Mouse (Mus musculus) pancreas, adult 10 weeks (tissue): ENCODE data around the gene Akna. TPM values are rescaled to one million over a fixed set of nuclear protein-coding genes. Genes with fewer than 3 reads are reported as not detected.

ENCODE experiments used
- polyA plus RNA-seq: library from polyadenylated mRNA; stranded (reverse); fragments of 350-450 nt; fragmentation: Illumina TruSeq; extraction: RNeasy Lipid Tissue Mini Kit (QIAGEN cat#74804); gene quantifications from one replicate; pipeline ENCODE4 v1.2.3, GENCODE M21; 2015; ENCODE audit warnings: low read depth, low replicate concordance; ENCODE audit not compliant: insufficient read depth

The Akna gene
- 1.4 TPM for polyA plus RNA-seq

GRCm38 (mm10) chr4:63403040-63403959 lies at the start of gene Akna:
Akna (minus strand) TSS chr4:63403354.

GRCm38 (mm10) chr4:63362150-63362549 lies 41.0 kb downstream of the Akna start, which contains the start of gene Orm2:
Orm2 (plus strand) TSS chr4:63362449.

GRCm38 (mm10) chr4:63355877-63356665 lies 47.1 kb downstream of the Akna start, which contains the start of gene Orm3:
Orm3 (plus strand) TSS chr4:63356162.

GRCm38 (mm10) chr4:63344295-63344694 lies 58.9 kb downstream of the Akna start, which contains the start of gene Orm1:
Orm1 (plus strand) TSS chr4:63344560.

Other genes with a start within 250 kb of the Akna start
- 16.4 TPM for gene Ambp, start 248.6 kb downstream of the Akna start, polyA plus RNA-seq
- gene Kif12, start 231.2 kb downstream of the Akna start, polyA plus RNA-seq = 21.7 TPM
- 3.1 TPM for gene Col27a1, start 189.3 kb downstream of the Akna start, polyA plus RNA-seq
- gene Orm1, start 58.8 kb downstream of the Akna start, polyA plus RNA-seq = 1.6 TPM
- not detected for gene Orm3, start 47.2 kb downstream of the Akna start, polyA plus RNA-seq
- gene Orm2, start 40.9 kb downstream of the Akna start, polyA plus RNA-seq = not detected
- gene Whrn, start 92.6 kb upstream of the Akna start, polyA plus RNA-seq = 8.1 TPM
- gene Atp6v1g1, start 141.4 kb upstream of the Akna start, polyA plus RNA-seq = 34.0 TPM
- gene Tmem268, start 155.4 kb upstream of the Akna start, polyA plus RNA-seq = 3.7 TPM
- not detected for gene Gm11213, start 201.9 kb upstream of the Akna start, polyA plus RNA-seq
- gene Tex48, start 219.1 kb upstream of the Akna start, polyA plus RNA-seq = not detected